Mouse (Mus musculus): Measurements from ENCODE around the gene Als2cl. TPM values are rescaled to one million over a fixed set of nuclear protein-coding genes. Genes with fewer than 3 reads are reported as not detected.
A peak's percentile ranks its signal among the peaks of the same experiment; 100 is the strongest.

Gene Als2cl
- polyA plus RNA-seq, 1 experiment from 2014 or later: 4.6 TPM

GRCm38 (mm10) chr9:110858523-110858922 lies 21.1 kb upstream of the Als2cl start:
- no peak overlapping the region for H3K9ac ChIP-seq
- H3K4me3 ChIP-seq: no peak overlapping the region
- 36% methylated on average over 5 of the region's 5 CpGs for WGBS
- no peaks in the 10 kb centered on the region for H3K36me3 ChIP-seq
- no peak for ATAC-seq (ENCODE audit: insufficient number of reproducible peaks, insufficient read depth, low FRiP score, low TSS enrichment, low read depth)
- peaks cover 7% of the 10 kb centered on the region for H3K4me1 ChIP-seq
- H3K9me3 ChIP-seq: no peaks in the 10 kb centered on the region
- H3K4me2 ChIP-seq: no peak overlapping the region
- no peak overlapping the region for H3K27ac ChIP-seq
- H3K27me3 ChIP-seq: peaks cover 28% of the 10 kb centered on the region

- Histone ChIP-seq H3K4me3 (no peak overlapping the region), H3K9me3 (no peaks in the 10 kb centered on the region), H3K4me2 (no peak overlapping the region), H3K27ac (no peak overlapping the region), H3K36me3 (no peaks in the 10 kb centered on the region), H3K9ac (no peak overlapping the region), H3K27me3 (peaks cover 28% of the 10 kb centered on the region), H3K4me1 (peaks cover 7% of the 10 kb centered on the region)
- no peak for ATAC-seq (ENCODE audit: insufficient number of reproducible peaks, insufficient read depth, low FRiP score, low TSS enrichment, low read depth)
- 84% methylated on average over 5 of the region's 5 CpGs for WGBS
Observed at GRCm38 (mm10) chr9:110858967-110859596, 20.6 kb upstream of the Als2cl start.

GRCm38 (mm10) chr9:110871030-110871429 lies 8.6 kb upstream of the Als2cl start:
- 20% methylated on average over 7 of the region's 7 CpGs for WGBS
- peaks cover 32% of the 10 kb centered on the region for H3K27me3 ChIP-seq
- ATAC-seq (ENCODE audit: insufficient number of reproducible peaks, insufficient read depth, low FRiP score, low TSS enrichment, low read depth): no peak
- no peak overlapping the region for H3K9ac ChIP-seq
- no peak overlapping the region for H3K4me2 ChIP-seq
- H3K27ac ChIP-seq: no peak overlapping the region
- no peaks in the 10 kb centered on the region for H3K36me3 ChIP-seq
- no peak overlapping the region for H3K4me3 ChIP-seq
- peaks cover 22% of the 10 kb centered on the region for H3K4me1 ChIP-seq
- no peaks in the 10 kb centered on the region for H3K9me3 ChIP-seq

GRCm38 (mm10) chr9:110873681-110874659 lies 5.7 kb upstream of the Als2cl start:
- Histone ChIP-seq H3K4me3 (peak overlapping the region; percentile 37), H3K27ac (no peak overlapping the region), H3K9me3 (no peaks in the 10 kb centered on the region), H3K9ac (peak overlapping the region; percentile 52), H3K4me1 (peaks cover 22% of the 10 kb centered on the region), H3K36me3 (no peaks in the 10 kb centered on the region), H3K27me3 (peaks cover 48% of the 10 kb centered on the region), H3K4me2 (peak overlapping the region; percentile 59)
- 10% methylated on average over 34 of the region's 40 CpGs for WGBS
- ATAC-seq (ENCODE audit: insufficient number of reproducible peaks, insufficient read depth, low FRiP score, low TSS enrichment, low read depth): 0 out of 2 replicates have a peak, but pooled peaks have one; percentile 22

- Histone ChIP-seq H3K4me1 (peaks cover 30% of the 10 kb centered on the region), H3K4me3 (no peak overlapping the region), H3K36me3 (no peaks in the 10 kb centered on the region), H3K27me3 (peaks cover 55% of the 10 kb centered on the region), H3K4me2 (no peak overlapping the region), H3K9me3 (no peaks in the 10 kb centered on the region), H3K27ac (no peak overlapping the region), H3K9ac (no peak overlapping the region; the same call in 1 of the 2 replicates)
- 11% methylated on average over 3 of the region's 3 CpGs for WGBS
- ATAC-seq (ENCODE audit: insufficient number of reproducible peaks, insufficient read depth, low FRiP score, low TSS enrichment, low read depth): no peak
Observed at GRCm38 (mm10) chr9:110874660-110875191, 4.9 kb upstream of the Als2cl start.

- ATAC-seq (ENCODE audit: insufficient number of reproducible peaks, insufficient read depth, low FRiP score, low TSS enrichment, low read depth): no peak
- 28% methylated on average over 4 of the region's 6 CpGs for WGBS
- no peak overlapping the region for H3K27ac ChIP-seq
- no peak overlapping the region for H3K4me2 ChIP-seq
- peaks cover 61% of the 10 kb centered on the region for H3K27me3 ChIP-seq
- H3K4me3 ChIP-seq: no peak overlapping the region
- peaks cover 33% of the 10 kb centered on the region for H3K4me1 ChIP-seq
- no peaks in the 10 kb centered on the region for H3K9me3 ChIP-seq
- no peaks in the 10 kb centered on the region for H3K36me3 ChIP-seq
- H3K9ac ChIP-seq: no peak overlapping the region; the same call in 1 of the 2 replicates
Observed at GRCm38 (mm10) chr9:110875288-110875695, 4.4 kb upstream of the Als2cl start.

GRCm38 (mm10) chr9:110877353-110877752 lies 2.3 kb upstream of the Als2cl start:
- H3K27ac ChIP-seq: no peak overlapping the region
- WGBS: 76% methylated on average over 1 of the region's 1 CpGs
- H3K4me2 ChIP-seq: no peak overlapping the region
- H3K9ac ChIP-seq: no peak overlapping the region
- peaks cover 69% of the 10 kb centered on the region for H3K27me3 ChIP-seq
- no peak overlapping the region for H3K4me3 ChIP-seq
- no peaks in the 10 kb centered on the region for H3K9me3 ChIP-seq
- H3K4me1 ChIP-seq: peaks cover 38% of the 10 kb centered on the region
- H3K36me3 ChIP-seq: no peaks in the 10 kb centered on the region
- no peak for ATAC-seq (ENCODE audit: insufficient number of reproducible peaks, insufficient read depth, low FRiP score, low TSS enrichment, low read depth)

- H3K4me1 ChIP-seq: peaks cover 38% of the 10 kb centered on the region
- no peaks in the 10 kb centered on the region for H3K9me3 ChIP-seq
- ATAC-seq (ENCODE audit: insufficient number of reproducible peaks, insufficient read depth, low FRiP score, low TSS enrichment, low read depth): no peak
- H3K27me3 ChIP-seq: peaks cover 65% of the 10 kb centered on the region
- no peak overlapping the region for H3K4me3 ChIP-seq
- no peak overlapping the region for H3K9ac ChIP-seq
- no peak overlapping the region for H3K27ac ChIP-seq
- no peak overlapping the region for H3K4me2 ChIP-seq
- H3K36me3 ChIP-seq: no peaks in the 10 kb centered on the region
- 85% methylated on average over 5 of the region's 5 CpGs for WGBS
Observed at GRCm38 (mm10) chr9:110877888-110878287, 1.8 kb upstream of the Als2cl start.

- WGBS: under 1% methylated on average over 49 of the region's 57 CpGs
- Histone ChIP-seq H3K4me1 (peaks cover 20% of the 10 kb centered on the region), H3K4me3 (peak within 1 kb of the TSS; percentile 60), H3K4me2 (peak within 1 kb of the TSS; percentile 93), H3K9me3 (no peaks in the 10 kb centered on the region), H3K27me3 (peaks cover 46% of the 10 kb centered on the region), H3K27ac (no peak within 1 kb of the TSS), H3K36me3 (no peaks in the 10 kb centered on the region), H3K9ac (peak within 1 kb of the TSS; percentile 77)
- ATAC-seq (ENCODE audit: insufficient number of reproducible peaks, insufficient read depth, low FRiP score, low TSS enrichment, low read depth): peak; percentile 49
Observed at GRCm38 (mm10) chr9:110879998-110880561, 410 bp downstream of the Als2cl start, which contains the start of gene Tmie. Gene Tmie (minus strand): TSS chr9:110880113.

- Histone ChIP-seq H3K9ac (peak overlapping the region; percentile 77), H3K36me3 (no peaks in the 10 kb centered on the region), H3K27ac (no peak overlapping the region), H3K4me3 (peak overlapping the region; percentile 60), H3K27me3 (peaks cover 46% of the 10 kb centered on the region), H3K4me1 (peaks cover 16% of the 10 kb centered on the region), H3K4me2 (peak overlapping the region; percentile 93), H3K9me3 (no peaks in the 10 kb centered on the region)
- ATAC-seq (ENCODE audit: insufficient number of reproducible peaks, insufficient read depth, low FRiP score, low TSS enrichment, low read depth): no peak
- 79% methylated on average over 4 of the region's 4 CpGs for WGBS
Observed at GRCm38 (mm10) chr9:110880772-110881171, 1.1 kb downstream of the Als2cl start.

- Histone ChIP-seq H3K36me3 (no peaks in the 10 kb centered on the region), H3K9me3 (no peaks in the 10 kb centered on the region), H3K27me3 (peaks cover 46% of the 10 kb centered on the region), H3K4me1 (peaks cover 16% of the 10 kb centered on the region), H3K27ac (no peak overlapping the region), H3K9ac (no peak overlapping the region), H3K4me2 (no peak overlapping the region), H3K4me3 (no peak overlapping the region)
- 71% methylated on average over 7 of the region's 7 CpGs for WGBS
- no peak for ATAC-seq (ENCODE audit: insufficient number of reproducible peaks, insufficient read depth, low FRiP score, low TSS enrichment, low read depth)
Observed at GRCm38 (mm10) chr9:110881953-110882352, 2.3 kb downstream of the Als2cl start.

All from embryonic facial prominence, embryonic 13.5 days (tissue).